Mouse (Mus musculus): ENCODE results near the gene Abhd14b. TPM values are rescaled to one million over a fixed set of nuclear protein-coding genes. Genes with fewer than 3 reads are reported as not detected.

Abhd14b gene
- polyA plus RNA-seq, 1 experiment from 2014 or later, result 6.9 TPM

GRCm38 (mm10) chr9:106462430-106462800 is 15.2 kb downstream of the Abhd14b start:
- no peak overlapping the region for H3K9ac ChIP-seq (replicated peaks)
- peaks cover 46% of the 10 kb centered on the region for H3K4me1 ChIP-seq
- H3K4me3 ChIP-seq, result no peak overlapping the region
- no peak for ATAC-seq (replicated peaks)
- H3K27me3 ChIP-seq, result no peaks in the 10 kb centered on the region
- no peaks in the 10 kb centered on the region for H3K9me3 ChIP-seq
- WGBS, result 92% methylated on average over 12 of the region's 12 CpGs
- H3K27ac ChIP-seq (replicated peaks), result no peak overlapping the region
- peaks cover 33% of the 10 kb centered on the region for H3K36me3 ChIP-seq
- H3K4me2 ChIP-seq (replicated peaks), result no peak overlapping the region

DNA sequence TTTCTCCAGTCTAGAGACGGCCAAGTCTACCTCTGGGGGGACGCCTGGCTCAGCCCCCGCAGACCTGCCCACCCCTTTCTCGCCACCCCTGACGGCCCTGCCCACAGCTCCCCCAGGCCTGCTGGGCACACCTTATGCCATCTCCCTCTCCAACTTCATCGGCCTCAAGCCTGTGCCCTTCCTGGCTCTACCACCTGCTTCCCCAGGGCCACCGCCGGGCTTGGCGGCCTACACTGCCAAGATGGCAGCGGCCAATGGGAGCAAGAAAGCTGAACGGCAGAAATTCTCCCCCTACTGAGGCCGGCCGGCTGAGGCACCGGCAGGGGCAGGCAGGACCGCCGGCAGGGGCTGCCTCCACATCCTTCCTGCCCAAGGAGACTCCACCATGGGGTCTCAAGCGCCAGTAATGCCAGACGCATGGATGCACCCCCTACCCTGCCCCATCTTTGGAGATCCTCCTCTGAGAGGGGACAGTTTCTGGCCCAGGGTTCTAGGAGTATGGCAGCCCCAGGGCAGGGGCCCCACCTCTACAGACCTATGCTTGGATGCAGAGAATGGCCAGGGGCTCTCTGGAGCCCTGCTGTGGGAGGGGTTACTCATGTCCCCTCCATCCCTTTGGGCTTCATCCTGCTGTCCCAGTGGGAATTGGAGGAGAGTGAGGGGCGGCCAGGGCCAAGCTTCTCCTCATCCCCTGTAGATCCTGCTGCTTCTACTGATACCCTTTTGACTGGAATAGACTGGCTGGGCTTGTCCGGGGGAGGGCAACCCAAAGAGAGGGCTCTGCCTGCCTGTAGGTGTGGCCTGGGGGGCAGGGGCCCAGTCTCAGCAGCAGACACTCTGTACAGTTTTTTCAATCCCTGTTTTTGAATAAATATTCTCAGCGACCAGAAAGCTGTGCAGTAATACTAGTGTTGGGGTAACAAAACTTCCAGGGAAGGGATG is 16.1 kb downstream of the Abhd14b start:
- WGBS, result 77% methylated on average over 21 of the region's 21 CpGs
- H3K27me3 ChIP-seq, result no peaks in the 10 kb centered on the region
- ATAC-seq (replicated peaks), result no peak
- no peaks in the 10 kb centered on the region for H3K9me3 ChIP-seq
- H3K4me3 ChIP-seq, result no peak overlapping the region
- peaks cover 36% of the 10 kb centered on the region for H3K4me1 ChIP-seq
- H3K9ac ChIP-seq (replicated peaks), result no peak overlapping the region
- peaks cover 33% of the 10 kb centered on the region for H3K36me3 ChIP-seq
- no peak overlapping the region for H3K27ac ChIP-seq (replicated peaks)
- no peak overlapping the region for H3K4me2 ChIP-seq (replicated peaks)

GRCm38 (mm10) chr9:106464751-106465541 is 17.7 kb downstream of the Abhd14b start:
- no peaks in the 10 kb centered on the region for H3K9me3 ChIP-seq
- no peaks in the 10 kb centered on the region for H3K27me3 ChIP-seq
- peak overlapping the region; percentile 75 for H3K4me2 ChIP-seq (replicated peaks)
- peak overlapping the region; percentile 45 for H3K4me3 ChIP-seq
- H3K27ac ChIP-seq (replicated peaks), result peak overlapping the region; percentile 70
- 1% methylated on average over 91 of the region's 99 CpGs for WGBS
- H3K9ac ChIP-seq (replicated peaks), result peak overlapping the region; percentile 59
- H3K4me1 ChIP-seq, result peaks cover 25% of the 10 kb centered on the region
- peak; percentile 83 for ATAC-seq (replicated peaks)
- H3K36me3 ChIP-seq, result peaks cover 31% of the 10 kb centered on the region

GRCm38 (mm10) chr9:106465571-106466200 is 18.4 kb downstream of the Abhd14b start, which contains the start of gene Gpr62:
Gene Gpr62 (minus strand): TSS chr9:106465938.
- peak within 1 kb of the TSS; percentile 75 for H3K4me2 ChIP-seq (replicated peaks)
- no peaks in the 10 kb centered on the region for H3K9me3 ChIP-seq
- peaks cover 25% of the 10 kb centered on the region for H3K36me3 ChIP-seq
- ATAC-seq (replicated peaks), result peak; percentile 56
- no peaks in the 10 kb centered on the region for H3K27me3 ChIP-seq
- peak within 1 kb of the TSS; percentile 59 for H3K9ac ChIP-seq (replicated peaks)
- H3K27ac ChIP-seq (replicated peaks), result peak within 1 kb of the TSS; percentile 70
- H3K4me3 ChIP-seq, result peak within 1 kb of the TSS; percentile 45
- 25% methylated on average over 26 of the region's 26 CpGs for WGBS
- H3K4me1 ChIP-seq, result peaks cover 19% of the 10 kb centered on the region

GRCm38 (mm10) chr9:106466721-106467120 is 19.5 kb downstream of the Abhd14b start:
- no peak overlapping the region for H3K9ac ChIP-seq (replicated peaks)
- no peaks in the 10 kb centered on the region for H3K9me3 ChIP-seq
- WGBS, result 91% methylated on average over 6 of the region's 6 CpGs
- no peak overlapping the region for H3K4me2 ChIP-seq (replicated peaks)
- no peak for ATAC-seq (replicated peaks)
- peaks cover 19% of the 10 kb centered on the region for H3K4me1 ChIP-seq
- no peak overlapping the region for H3K4me3 ChIP-seq
- no peaks in the 10 kb centered on the region for H3K27me3 ChIP-seq
- H3K27ac ChIP-seq (replicated peaks), result no peak overlapping the region
- H3K36me3 ChIP-seq, result peaks cover 17% of the 10 kb centered on the region

- Histone ChIP-seq H3K9ac (replicated peaks) (no peak overlapping the region), H3K4me2 (replicated peaks) (no peak overlapping the region), H3K36me3 (peaks cover 8% of the 10 kb centered on the region), H3K27me3 (no peaks in the 10 kb centered on the region), H3K4me3 (no peak overlapping the region), H3K9me3 (no peaks in the 10 kb centered on the region), H3K4me1 (peaks cover 19% of the 10 kb centered on the region), H3K27ac (replicated peaks) (no peak overlapping the region)
- WGBS, result 85% methylated on average over 7 of the region's 7 CpGs
- no peak for ATAC-seq (replicated peaks)
These were observed 20.5 kb downstream of the Abhd14b start for GRCm38 (mm10) chr9:106467746-106468145.

- H3K9ac ChIP-seq (replicated peaks), result no peak overlapping the region
- 83% methylated on average over 6 of the region's 6 CpGs for WGBS
- H3K36me3 ChIP-seq, result no peaks in the 10 kb centered on the region
- no peak overlapping the region for H3K27ac ChIP-seq (replicated peaks)
- no peaks in the 10 kb centered on the region for H3K9me3 ChIP-seq
- H3K27me3 ChIP-seq, result no peaks in the 10 kb centered on the region
- no peak overlapping the region for H3K4me3 ChIP-seq
- H3K4me2 ChIP-seq (replicated peaks), result no peak overlapping the region
- ATAC-seq (replicated peaks), result no peak
- peaks cover 21% of the 10 kb centered on the region for H3K4me1 ChIP-seq
These were observed 22.1 kb downstream of the Abhd14b start for GRCm38 (mm10) chr9:106469317-106469716.

DNA sequence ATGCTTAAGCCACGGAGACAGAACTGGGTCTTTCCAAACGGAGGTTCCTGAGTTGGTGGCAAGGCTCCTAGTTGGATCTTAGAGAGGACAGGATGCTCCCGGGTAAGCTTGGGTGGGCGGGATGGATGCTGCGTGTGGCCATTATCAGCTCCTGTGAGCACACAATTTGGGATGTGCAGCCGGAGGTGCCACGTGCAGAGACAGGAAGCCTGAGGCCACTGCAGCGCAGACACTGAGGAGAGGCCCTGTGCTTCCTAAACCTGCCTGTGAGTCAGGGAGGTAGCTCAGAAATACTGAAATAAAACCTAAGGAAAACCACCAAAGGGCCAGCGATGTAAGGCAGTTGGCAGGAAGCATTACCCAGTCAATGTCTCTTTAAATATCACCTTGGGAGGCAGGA is 22.5 kb downstream of the Abhd14b start:
- H3K4me3 ChIP-seq, result no peak overlapping the region
- peaks cover 21% of the 10 kb centered on the region for H3K4me1 ChIP-seq
- H3K9ac ChIP-seq (replicated peaks), result no peak overlapping the region
- H3K36me3 ChIP-seq, result no peaks in the 10 kb centered on the region
- H3K4me2 ChIP-seq (replicated peaks), result no peak overlapping the region
- ATAC-seq (replicated peaks), result no peak
- no peaks in the 10 kb centered on the region for H3K27me3 ChIP-seq
- 73% methylated on average over 9 of the region's 9 CpGs for WGBS
- no peaks in the 10 kb centered on the region for H3K9me3 ChIP-seq
- no peak overlapping the region for H3K27ac ChIP-seq (replicated peaks)

DNA sequence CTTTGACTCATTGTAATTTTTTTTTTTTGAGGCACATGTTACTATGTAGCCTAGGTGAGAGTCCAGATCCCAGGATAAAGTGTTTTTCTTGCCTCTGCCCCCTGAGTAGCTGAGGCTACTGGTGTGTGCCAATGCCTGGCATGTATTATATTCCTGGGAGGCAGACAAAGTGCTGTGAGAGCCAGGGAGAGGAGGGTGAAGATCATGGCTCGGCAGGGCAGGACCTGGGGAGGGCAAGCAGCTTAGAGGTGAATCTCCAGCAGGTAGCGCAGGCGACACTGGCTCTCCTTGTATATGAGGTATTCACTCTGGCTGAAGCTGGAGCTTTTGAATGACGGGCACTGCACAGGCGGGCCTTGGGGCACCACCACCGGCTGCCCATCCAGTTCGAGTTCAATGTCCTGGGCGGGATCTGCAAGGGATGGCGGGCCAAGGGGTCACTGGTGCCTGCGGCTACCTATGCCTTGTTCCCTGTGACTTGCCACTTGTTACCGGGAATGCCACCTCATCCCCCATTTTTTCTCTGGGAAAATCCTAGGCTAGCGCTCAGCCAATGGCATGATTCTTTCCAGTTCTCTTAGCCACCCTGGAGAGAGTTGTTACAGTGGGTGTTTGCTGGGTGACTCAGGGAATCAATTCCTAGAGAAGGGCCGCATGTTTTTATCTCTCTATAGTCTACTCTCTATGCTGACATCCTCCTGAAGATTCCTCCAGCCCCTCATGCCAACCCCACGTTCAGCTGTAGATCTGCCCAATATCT is 23.9 kb downstream of the Abhd14b start:
- Histone ChIP-seq H3K9me3 (no peaks in the 10 kb centered on the region), H3K27me3 (no peaks in the 10 kb centered on the region), H3K4me1 (peaks cover 13% of the 10 kb centered on the region), H3K4me2 (replicated peaks) (no peak overlapping the region), H3K9ac (replicated peaks) (no peak overlapping the region), H3K36me3 (no peaks in the 10 kb centered on the region), H3K4me3 (no peak overlapping the region), H3K27ac (replicated peaks) (no peak overlapping the region)
- WGBS, result 63% methylated on average over 14 of the region's 14 CpGs
- no peak for ATAC-seq (replicated peaks)

GRCm38 (mm10) chr9:106471892-106472291 is 24.6 kb downstream of the Abhd14b start:
- Histone ChIP-seq H3K9me3 (no peaks in the 10 kb centered on the region), H3K4me3 (no peak overlapping the region), H3K9ac (replicated peaks) (no peak overlapping the region), H3K4me1 (peaks cover 17% of the 10 kb centered on the region), H3K36me3 (no peaks in the 10 kb centered on the region), H3K27ac (replicated peaks) (no peak overlapping the region), H3K27me3 (no peaks in the 10 kb centered on the region), H3K4me2 (replicated peaks) (no peak overlapping the region)
- WGBS, result 11% methylated on average over 5 of the region's 5 CpGs
- ATAC-seq (replicated peaks), result no peak

DNA sequence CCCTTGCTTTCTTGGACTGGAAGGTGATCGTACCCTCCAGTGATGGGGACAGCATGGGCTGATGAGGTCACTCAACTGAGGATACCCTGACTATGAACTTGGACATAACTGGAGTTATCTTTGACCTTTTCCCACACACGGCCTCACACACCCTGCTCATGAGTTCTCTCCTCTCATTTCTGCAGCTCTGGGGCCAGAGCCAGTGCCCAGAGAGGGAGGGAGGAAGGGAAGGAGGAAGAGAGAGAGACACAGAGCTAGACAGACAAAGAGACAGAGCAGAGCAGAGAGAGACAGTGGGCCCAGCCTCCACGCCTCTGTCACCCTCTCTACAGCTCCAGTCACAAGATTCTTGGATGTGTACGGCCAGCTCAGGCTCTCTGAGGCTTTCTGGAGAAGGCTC is 25.1 kb downstream of the Abhd14b start:
- H3K27me3 ChIP-seq, result no peaks in the 10 kb centered on the region
- H3K4me1 ChIP-seq, result peaks cover 17% of the 10 kb centered on the region
- no peak overlapping the region for H3K4me2 ChIP-seq (replicated peaks)
- 73% methylated on average over 4 of the region's 4 CpGs for WGBS
- H3K36me3 ChIP-seq, result no peaks in the 10 kb centered on the region
- no peaks in the 10 kb centered on the region for H3K9me3 ChIP-seq
- ATAC-seq (replicated peaks), result no peak
- no peak overlapping the region for H3K27ac ChIP-seq (replicated peaks)
- no peak overlapping the region for H3K4me3 ChIP-seq
- H3K9ac ChIP-seq (replicated peaks), result no peak overlapping the region
